ENCODE assay signal across 8 mouse cellular contexts in the genomic region with DNA sequence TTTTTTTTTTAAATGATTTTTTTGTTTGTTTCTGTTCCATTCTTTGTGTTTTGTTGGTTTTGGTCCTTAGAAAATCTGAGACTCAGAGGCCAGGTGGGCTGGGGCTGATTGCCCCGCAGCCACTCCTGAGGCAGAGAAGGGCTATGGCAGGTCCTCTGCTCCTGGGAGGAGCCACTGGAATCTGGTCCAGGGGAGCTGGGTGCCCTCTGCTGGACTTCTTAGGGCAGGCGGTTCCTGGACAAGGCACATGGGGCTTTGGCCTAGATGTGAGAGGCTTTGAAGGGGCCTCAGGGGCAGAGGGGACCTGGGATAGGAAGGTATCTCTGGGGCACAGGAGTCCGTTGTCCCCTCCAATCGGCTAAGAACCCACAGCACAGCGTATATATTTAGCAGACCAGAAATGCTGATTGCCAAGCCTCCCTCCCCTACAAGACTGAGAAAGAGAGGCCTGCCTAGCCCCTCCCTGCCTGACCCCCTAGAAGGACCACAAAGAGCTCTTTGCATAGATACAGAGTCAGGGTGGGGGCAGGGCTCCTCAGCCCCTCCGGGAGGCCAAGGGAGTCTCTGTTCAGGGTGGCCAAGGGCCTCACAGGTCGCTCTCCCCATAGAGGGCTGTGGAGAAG. TPM values are rescaled to one million over a fixed set of nuclear protein-coding genes. Genes with fewer than 3 reads are reported as not detected.
A peak's percentile ranks its signal among the peaks of the same experiment; 100 is the strongest.
DNase-seq lines count a peak whose midpoint lies in the region; ATAC-seq and TF ChIP-seq lines count a peak whose summit lies in the region.

No protein-coding gene starts in this region.

- H3K79me2 ChIP-seq in liver, adult 2 months (ENCODE audit: control insufficient read depth, insufficient read depth, low read length) = no peaks in the 10 kb centered on the region

- no peak for TF ChIP-seq POLR2A in liver, adult 2 months (IDR thresholded peaks at IDR 0.05; ENCODE audit: extremely low read depth, insufficient read depth, low read length)
- no peak for TF ChIP-seq POLR2A in olfactory bulb, adult 2 months (IDR thresholded peaks at IDR 0.05; ENCODE audit: insufficient read depth, low read depth, low read length)

- no peak overlapping the region for H3K9ac ChIP-seq in hindbrain, embryonic 13.5 days
- H3K9ac ChIP-seq in liver, adult 2 months (ENCODE audit: low read depth, low read length) = no peak overlapping the region

- peak; percentile 63 to 66 for DNase-seq in cerebellum, postnatal 10 days
- no peak for DNase-seq in cerebellum, adult 9-11 months
- DNase-seq in 416B (ENCODE audit: low read depth) = peak; percentile 56
- peak; percentile 74 for DNase-seq in embryo, embryonic 10.5 days (ENCODE audit: low spot score)
- peak; percentile 24 for DNase-seq in liver, adult 2 months (ENCODE audit: extremely low read depth, low read depth, low spot score)
- DNase-seq in spleen, postnatal 4 days (ENCODE audit: low spot score in 2 of 2) = no peak

- H3K27ac ChIP-seq in hindbrain, embryonic 13.5 days = 0 out of 2 replicates have a peak overlapping the region, but pooled peaks have one; percentile 8
- no peak overlapping the region for H3K27ac ChIP-seq in liver, adult 2 months (replicated peaks; ENCODE audit: insufficient read depth, low read depth, low read length)
- H3K27ac ChIP-seq in olfactory bulb, adult 2 months (ENCODE audit: insufficient read depth, low read depth, low read length) = no peak overlapping the region

- peak; percentile 70 for TF ChIP-seq CTCF in liver, adult 2 months (IDR thresholded peaks at IDR 0.05; ENCODE audit: low read depth, low read length)
- peak; percentile 38; the same call in 1 of the 2 replicates for TF ChIP-seq CTCF in olfactory bulb, adult 2 months (IDR thresholded peaks at IDR 0.05; ENCODE audit: insufficient read depth, low read depth, low read length)

- peaks cover 79% of the 10 kb centered on the region for H3K36me3 ChIP-seq in hindbrain, embryonic 13.5 days
- H3K36me3 ChIP-seq in liver, adult 2 months (ENCODE audit: control insufficient read depth, insufficient read depth, low read length) = peaks cover 36% of the 10 kb centered on the region; the same call in 1 of the 2 replicates

- H3K27me3 ChIP-seq in hindbrain, embryonic 13.5 days = peaks cover 23% of the 10 kb centered on the region
- H3K27me3 ChIP-seq in liver, adult 2 months (ENCODE audit: control insufficient read depth, insufficient read depth, low read length) = no peaks in the 10 kb centered on the region

- WGBS in hindbrain, embryonic 13.5 days = 67% methylated on average over 7 of the region's 7 CpGs
- 66% methylated on average over 7 of the region's 7 CpGs for WGBS in liver, adult 2 months
- WGBS in olfactory bulb, adult 2 months = 56% methylated on average over 7 of the region's 7 CpGs

- H3K4me2 ChIP-seq in hindbrain, embryonic 13.5 days = no peak overlapping the region

- H3K4me3 ChIP-seq in hindbrain, embryonic 13.5 days = no peak overlapping the region
- no peak overlapping the region for H3K4me3 ChIP-seq in liver, adult 2 months (ENCODE audit: insufficient read depth, low read depth, low read length)
- H3K4me3 ChIP-seq in olfactory bulb, adult 2 months (ENCODE audit: insufficient read depth, low read depth, low read length) = no peak overlapping the region

- H3K9me3 ChIP-seq in hindbrain, embryonic 13.5 days = no peaks in the 10 kb centered on the region

- ATAC-seq in hindbrain, embryonic 13.5 days (ENCODE audit: low FRiP score) = no peak

- H3K4me1 ChIP-seq in hindbrain, embryonic 13.5 days (replicated peaks) = peaks cover 3% of the 10 kb centered on the region
- H3K4me1 ChIP-seq in liver, adult 2 months (ENCODE audit: control insufficient read depth, insufficient read depth, low read length) = peaks cover 2% of the 10 kb centered on the region
- peaks cover 13% of the 10 kb centered on the region for H3K4me1 ChIP-seq in olfactory bulb, adult 2 months (ENCODE audit: control insufficient read depth, insufficient read depth, low read length)

RNA-seq across cellular contexts. Expression of a gene that starts 12.5 kb away (rescaled TPM):
- 0.38 and 0.43 TPM in 2 replicates for polyA plus RNA-seq in hindbrain, embryonic 13.5 days (2015; fragmentation: Nextera tagmentation; extraction: Ambion mirVana)
- not detected in 2 replicates for total RNA-seq in liver, adult 2 months (2014; rRNA removed)
- polyA plus RNA-seq in liver, adult 2 months (2012; rRNA removed) = 0.04 TPM in 1 of 2 replicates, not detected in the other
- not detected in 2 replicates for polyA plus RNA-seq in olfactory bulb, adult 2 months (2012; ENCODE audit: insufficient read depth, insufficient read length, low replicate concordance, missing spikeins)

RNA-seq across cellular contexts. Expression of a gene that starts 30.1 kb away (rescaled TPM):
- polyA plus RNA-seq in hindbrain, embryonic 13.5 days (2015; fragmentation: Nextera tagmentation; extraction: Ambion mirVana) = 6.4 and 7.4 TPM in 2 replicates
- not detected in 2 replicates for total RNA-seq in liver, adult 2 months (2014; rRNA removed)
- polyA plus RNA-seq in liver, adult 2 months (2012; rRNA removed) = not detected in 2 replicates
- polyA plus RNA-seq in olfactory bulb, adult 2 months (2012; ENCODE audit: insufficient read depth, insufficient read length, low replicate concordance, missing spikeins) = not detected in 2 replicates

Comparison
In these comparisons a context has a peak if more than half of its experiments do, and no peak if none do; other contexts are left out.
1. DNase-seq: peak in cerebellum, postnatal 10 days (2 of 2), 416B (single experiment), embryo, embryonic 10.5 days (single experiment) and liver, adult 2 months (single experiment); none in cerebellum, adult 9-11 months (single experiment) and spleen, postnatal 4 days (0 of 2).